Mouse (Mus musculus): ENCODE measurements around the gene Tmem222. TPM values are rescaled to one million over a fixed set of nuclear protein-coding genes. Genes with fewer than 3 reads are reported as not detected.

Tmem222 gene
- total and polyA plus RNA-seq, 2 experiments from 2014 or later = 130 to 138 TPM

DNA sequence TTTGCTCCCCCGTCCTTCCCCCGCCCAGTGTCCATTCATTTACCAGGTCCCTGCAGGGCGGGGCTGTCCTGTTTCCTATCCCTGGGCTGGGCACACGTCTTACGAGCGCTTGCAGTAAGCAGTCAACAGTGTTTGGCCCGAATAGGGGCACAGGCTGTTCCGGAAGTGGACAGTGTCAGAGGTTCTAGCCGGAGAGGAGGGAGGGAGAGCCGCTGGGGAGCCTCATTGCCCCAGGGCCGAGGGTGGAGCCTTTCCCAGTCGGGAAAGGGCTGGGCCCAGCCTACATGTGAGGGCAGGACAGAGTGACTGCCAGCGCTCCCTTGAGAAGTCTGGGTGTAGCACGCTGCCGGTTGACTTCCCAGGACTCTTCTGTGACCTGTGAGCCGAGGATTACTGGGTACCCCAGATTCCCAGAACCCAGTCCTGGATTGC, 37.1 kb downstream of the Tmem222 start, which contains the start of gene Map3k6:
Map3k6 (plus strand) TSS at position 329 of the 432 bp plus-strand sequence.
- Histone ChIP-seq H3K9me3 (ENCODE audit: low read length) (no peaks in the 10 kb centered on the region), H3K36me3 (ENCODE audit: insufficient read depth, low read length) (no peaks in the 10 kb centered on the region), H3K4me1 (ENCODE audit: insufficient read depth, low read length) (0 out of 2 replicates have a peak, but pooled peaks cover 4% of the 10 kb centered on the region), H3K9ac (replicated peaks; ENCODE audit: low read length, poor library complexity, severe bottlenecking) (peak within 1 kb of the TSS; percentile 40), H3K4me2 (ENCODE audit: low read depth, low read length, poor library complexity, severe bottlenecking) (peak within 1 kb of the TSS; percentile 79), H3K4me3 (ENCODE audit: low read depth, low read length) (peak within 1 kb of the TSS; percentile 49), H3K27ac (ENCODE audit: low read depth, low read length) (peak within 1 kb of the TSS; percentile 2; the same call in 1 of the 2 replicates), H3K27me3 (ENCODE audit: insufficient read depth, low read length) (peaks cover 36% of the 10 kb centered on the region; the same call in 1 of the 2 replicates)
- DNase-seq (ENCODE audit: low spot score) (no peak), ATAC-seq (ENCODE audit: low FRiP score) (no peak)
- no peak for TF ChIP-seq CTCF (IDR thresholded peaks at IDR 0.05)
- 11% methylated on average over 16 of the region's 16 CpGs for WGBS

DNA sequence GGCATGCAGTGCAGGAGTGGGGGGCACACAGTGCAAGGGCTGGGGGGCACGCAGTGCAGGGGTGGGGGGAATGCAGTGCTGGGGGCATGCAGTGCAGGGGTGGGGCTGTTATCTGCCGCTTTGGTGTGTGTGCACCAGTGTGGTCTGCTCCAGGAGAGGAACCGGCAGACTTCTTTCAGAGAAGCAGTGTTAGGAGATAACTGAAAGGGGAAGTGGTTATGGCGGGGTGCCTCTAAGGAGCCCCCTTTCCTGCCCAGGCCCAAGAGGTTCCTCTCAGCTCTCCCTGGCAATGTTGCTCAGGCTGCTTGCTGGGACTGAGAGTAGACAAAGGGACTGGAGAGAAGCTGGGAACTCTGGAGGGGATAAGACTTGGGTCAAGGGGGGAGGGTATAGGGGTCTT, 39.7 kb downstream of the Tmem222 start:
- ATAC-seq (ENCODE audit: low FRiP score) (no peak), DNase-seq (ENCODE audit: low spot score) (no peak)
- Histone ChIP-seq H3K9me3 (ENCODE audit: low read length) (no peaks in the 10 kb centered on the region), H3K4me1 (ENCODE audit: insufficient read depth, low read length) (0 out of 2 replicates have a peak, but pooled peaks cover 4% of the 10 kb centered on the region), H3K4me3 (ENCODE audit: low read depth, low read length) (no peak overlapping the region), H3K27ac (ENCODE audit: low read depth, low read length) (no peak overlapping the region), H3K9ac (replicated peaks; ENCODE audit: low read length, poor library complexity, severe bottlenecking) (no peak overlapping the region), H3K4me2 (ENCODE audit: low read depth, low read length, poor library complexity, severe bottlenecking) (no peak overlapping the region), H3K36me3 (ENCODE audit: insufficient read depth, low read length) (no peaks in the 10 kb centered on the region), H3K27me3 (ENCODE audit: insufficient read depth, low read length) (peaks cover 23% of the 10 kb centered on the region; the same call in 1 of the 2 replicates)
- WGBS = 73% methylated on average over 4 of the region's 4 CpGs
- no peak for TF ChIP-seq CTCF (IDR thresholded peaks at IDR 0.05)

DNA sequence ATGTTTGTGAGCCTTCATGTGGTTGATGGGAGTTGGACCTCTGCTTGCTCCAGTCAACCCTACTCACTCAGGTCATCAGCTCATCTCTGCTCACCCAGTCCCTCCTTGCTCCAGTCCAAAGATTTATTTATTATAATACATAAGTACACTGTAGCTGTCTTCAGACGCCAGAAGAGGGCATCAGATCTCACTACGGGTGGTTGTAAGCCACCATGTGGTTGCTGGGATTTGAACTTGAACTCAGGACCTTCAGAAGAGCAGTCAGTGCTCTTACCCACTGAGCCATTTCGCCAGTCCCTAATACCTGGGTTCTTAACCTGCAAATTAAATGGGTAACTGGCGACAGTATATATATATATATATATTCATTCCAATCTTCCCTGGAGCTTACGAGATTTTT, 42.2 kb downstream of the Tmem222 start:
- TF ChIP-seq CTCF (IDR thresholded peaks at IDR 0.05) = no peak
- Histone ChIP-seq H3K9ac (replicated peaks; ENCODE audit: low read length, poor library complexity, severe bottlenecking) (no peak overlapping the region), H3K9me3 (ENCODE audit: low read length) (no peaks in the 10 kb centered on the region), H3K27me3 (ENCODE audit: insufficient read depth, low read length) (0 out of 2 replicates have a peak, but pooled peaks cover 6% of the 10 kb centered on the region), H3K4me3 (ENCODE audit: low read depth, low read length) (no peak overlapping the region), H3K36me3 (ENCODE audit: insufficient read depth, low read length) (no peaks in the 10 kb centered on the region), H3K4me1 (ENCODE audit: insufficient read depth, low read length) (no peaks in the 10 kb centered on the region), H3K4me2 (ENCODE audit: low read depth, low read length, poor library complexity, severe bottlenecking) (no peak overlapping the region), H3K27ac (ENCODE audit: low read depth, low read length) (no peak overlapping the region)
- DNase-seq (ENCODE audit: low spot score) (no peak), ATAC-seq (ENCODE audit: low FRiP score) (no peak)
- 77% methylated on average over 5 of the region's 5 CpGs for WGBS

GRCm38 (mm10) chr4:133234771-133235170, 42.8 kb downstream of the Tmem222 start:
- 56% methylated on average over 5 of the region's 5 CpGs for WGBS
- H3K27me3 ChIP-seq (ENCODE audit: insufficient read depth, low read length) = 0 out of 2 replicates have a peak, but pooled peaks cover 4% of the 10 kb centered on the region
- no peaks in the 10 kb centered on the region for H3K9me3 ChIP-seq (ENCODE audit: low read length)
- no peaks in the 10 kb centered on the region for H3K4me1 ChIP-seq (ENCODE audit: insufficient read depth, low read length)
- no peak overlapping the region for H3K4me2 ChIP-seq (ENCODE audit: low read depth, low read length, poor library complexity, severe bottlenecking)
- DNase-seq (ENCODE audit: low spot score) = no peak
- TF ChIP-seq CTCF (IDR thresholded peaks at IDR 0.05) = no peak
- ATAC-seq (ENCODE audit: low FRiP score) = no peak
- no peak overlapping the region for H3K9ac ChIP-seq (replicated peaks; ENCODE audit: low read length, poor library complexity, severe bottlenecking)
- H3K4me3 ChIP-seq (ENCODE audit: low read depth, low read length) = no peak overlapping the region
- H3K27ac ChIP-seq (ENCODE audit: low read depth, low read length) = no peak overlapping the region
- H3K36me3 ChIP-seq (ENCODE audit: insufficient read depth, low read length) = no peaks in the 10 kb centered on the region

GRCm38 (mm10) chr4:133233285-133233976, 44.2 kb downstream of the Tmem222 start:
- Histone ChIP-seq H3K4me2 (ENCODE audit: low read depth, low read length, poor library complexity, severe bottlenecking) (no peak overlapping the region), H3K27ac (ENCODE audit: low read depth, low read length) (no peak overlapping the region), H3K27me3 (ENCODE audit: insufficient read depth, low read length) (0 out of 2 replicates have a peak, but pooled peaks cover 4% of the 10 kb centered on the region), H3K9me3 (ENCODE audit: low read length) (no peaks in the 10 kb centered on the region), H3K4me3 (ENCODE audit: low read depth, low read length) (no peak overlapping the region), H3K36me3 (ENCODE audit: insufficient read depth, low read length) (no peaks in the 10 kb centered on the region), H3K4me1 (ENCODE audit: insufficient read depth, low read length) (no peaks in the 10 kb centered on the region), H3K9ac (replicated peaks; ENCODE audit: low read length, poor library complexity, severe bottlenecking) (no peak overlapping the region)
- TF ChIP-seq CTCF (IDR thresholded peaks at IDR 0.05) = peak; percentile 50
- ATAC-seq (ENCODE audit: low FRiP score) (no peak), DNase-seq (ENCODE audit: low spot score) (no peak)
- WGBS = 42% methylated on average over 10 of the region's 10 CpGs

- Histone ChIP-seq H3K27ac (ENCODE audit: low read depth, low read length) (no peak overlapping the region), H3K4me3 (ENCODE audit: low read depth, low read length) (no peak overlapping the region), H3K9me3 (ENCODE audit: low read length) (no peaks in the 10 kb centered on the region), H3K9ac (replicated peaks; ENCODE audit: low read length, poor library complexity, severe bottlenecking) (no peak overlapping the region), H3K4me1 (ENCODE audit: insufficient read depth, low read length) (no peaks in the 10 kb centered on the region), H3K4me2 (ENCODE audit: low read depth, low read length, poor library complexity, severe bottlenecking) (no peak overlapping the region), H3K27me3 (ENCODE audit: insufficient read depth, low read length) (0 out of 2 replicates have a peak, but pooled peaks cover 4% of the 10 kb centered on the region), H3K36me3 (ENCODE audit: insufficient read depth, low read length) (no peaks in the 10 kb centered on the region)
- ATAC-seq (ENCODE audit: low FRiP score) (no peak), DNase-seq (ENCODE audit: low spot score) (no peak)
- 51% methylated on average over 8 of the region's 8 CpGs for WGBS
- TF ChIP-seq CTCF (IDR thresholded peaks at IDR 0.05) = no peak
Measured at GRCm38 (mm10) chr4:133229582-133229981, 48.0 kb downstream of the Tmem222 start.

Data from midbrain, postnatal 0 days (tissue).